Mouse (Mus musculus): Measurements from ENCODE around the gene Kif11.

- TF ChIP-seq CTCF (IDR thresholded peaks at IDR 0.05; ENCODE audit: low read depth) (no peak), EP300 (IDR thresholded peaks at IDR 0.05; ENCODE audit: low read depth) (no peak)
Measured at GRCm38 (mm10) chr19:37343899-37344298, 32.3 kb upstream of the Kif11 start.
